Mouse (Mus musculus): Measurements from ENCODE around the gene Nprl2. TPM values are rescaled to one million over a fixed set of nuclear protein-coding genes. Genes with fewer than 3 reads are reported as not detected.
"Not testable (repeated sequence)": the region's sequence is repeated elsewhere in the genome, so short reads cannot be mapped to it uniquely, and the experiment has no call there.

Gene Nprl2
- total RNA-seq, 2 experiments from 2014 or later, result 10.0 to 12.7 TPM

DNA sequence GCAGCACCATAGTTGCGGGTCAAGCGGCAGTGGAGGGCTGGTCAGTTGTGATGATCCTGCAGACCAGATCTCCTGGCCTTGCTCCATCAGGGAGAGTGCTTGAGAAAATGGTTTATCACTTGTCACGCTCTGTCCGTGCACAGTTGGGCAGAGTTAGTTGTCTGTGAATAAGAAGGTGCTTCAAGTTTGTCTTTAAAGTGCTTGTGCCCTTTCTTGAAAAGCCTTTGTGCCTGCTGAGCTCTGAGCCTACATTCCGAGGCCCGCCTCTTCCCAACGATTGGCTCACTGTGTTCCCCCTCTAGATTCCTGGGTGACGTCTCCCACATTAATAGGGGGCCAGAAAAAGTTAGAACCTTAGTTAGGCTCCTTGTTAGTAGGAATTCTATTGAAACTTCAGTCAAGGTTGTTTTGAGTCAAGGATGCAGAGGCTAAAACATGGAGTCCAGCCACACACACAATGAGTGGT lies 9.9 kb downstream of the Nprl2 start:
- no peak for DNase-seq (ENCODE audit: low spot score in 2 of 2)

DNA sequence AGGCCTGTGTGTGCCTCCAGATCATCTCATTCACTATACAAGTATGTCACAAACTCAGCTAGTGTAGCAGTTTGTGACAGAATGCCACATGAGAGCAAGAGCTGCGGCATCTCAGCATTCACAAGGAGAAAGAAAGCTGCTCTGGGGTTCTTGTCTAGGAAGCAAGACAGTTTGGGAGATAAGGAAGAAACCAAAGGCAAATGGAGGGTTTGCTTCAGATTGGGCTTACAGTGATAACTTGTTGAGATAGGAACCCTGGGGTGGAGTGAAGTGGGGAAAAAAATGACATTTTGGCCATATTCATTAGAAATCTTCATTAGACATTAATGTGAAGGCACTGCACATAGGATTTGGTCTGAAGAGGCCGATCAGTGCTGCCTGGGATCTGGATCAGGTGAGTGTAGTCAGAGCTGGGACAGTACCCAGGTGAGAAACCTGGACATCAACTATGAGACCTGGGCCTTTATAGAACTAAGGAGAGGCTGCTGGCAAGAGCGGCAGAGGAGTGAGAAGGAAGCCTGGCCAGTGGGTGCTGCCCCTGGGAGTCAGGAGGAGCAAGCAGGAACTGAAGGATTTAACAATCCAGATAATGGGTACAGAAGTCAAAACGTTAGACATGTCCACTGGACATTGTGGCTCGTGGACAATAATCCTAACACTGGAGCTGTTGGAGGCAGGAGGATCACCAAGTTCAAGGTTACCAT lies 10.8 kb downstream of the Nprl2 start:
- no peak for DNase-seq (ENCODE audit: low spot score in 2 of 2)

DNA sequence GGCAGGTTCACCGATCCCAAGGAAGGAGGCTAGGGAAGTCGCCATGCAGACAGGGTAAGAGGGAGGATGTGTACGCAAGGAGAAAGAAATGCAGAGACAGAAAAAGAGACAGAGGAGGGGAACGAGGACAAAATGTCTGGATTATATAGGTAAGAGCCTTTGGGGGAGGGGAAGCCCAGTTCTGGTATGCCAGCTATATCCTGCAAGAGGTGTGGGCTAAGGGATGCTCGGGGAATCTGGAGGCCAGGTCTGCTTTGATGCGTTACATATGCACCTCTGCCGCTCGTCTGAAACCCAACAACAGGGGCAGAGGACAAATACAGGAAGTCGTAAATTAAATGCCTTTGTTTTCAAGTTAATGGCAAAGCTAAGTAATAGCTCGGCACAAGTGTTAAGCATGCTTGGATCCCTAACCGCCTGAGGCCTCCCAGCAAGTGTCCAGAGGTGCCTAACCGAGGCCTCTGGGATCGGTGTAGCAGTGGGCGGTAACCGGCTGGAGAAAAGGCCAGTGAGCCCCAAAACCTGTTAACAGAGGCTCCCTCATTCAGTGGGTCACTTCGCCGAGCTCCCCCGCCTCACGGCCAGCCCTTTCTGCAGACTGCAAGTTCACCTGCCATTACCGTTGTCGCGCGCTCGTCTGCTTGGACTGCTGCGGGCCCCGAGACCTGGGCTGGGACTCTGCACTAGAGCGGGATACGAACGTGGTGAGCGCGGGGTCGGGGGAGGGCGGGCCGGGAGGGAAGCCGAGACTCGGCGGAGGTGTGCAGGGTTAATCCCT lies 11.7 kb downstream of the Nprl2 start:
- no peak for DNase-seq (ENCODE audit: low spot score in 2 of 2)

DNA sequence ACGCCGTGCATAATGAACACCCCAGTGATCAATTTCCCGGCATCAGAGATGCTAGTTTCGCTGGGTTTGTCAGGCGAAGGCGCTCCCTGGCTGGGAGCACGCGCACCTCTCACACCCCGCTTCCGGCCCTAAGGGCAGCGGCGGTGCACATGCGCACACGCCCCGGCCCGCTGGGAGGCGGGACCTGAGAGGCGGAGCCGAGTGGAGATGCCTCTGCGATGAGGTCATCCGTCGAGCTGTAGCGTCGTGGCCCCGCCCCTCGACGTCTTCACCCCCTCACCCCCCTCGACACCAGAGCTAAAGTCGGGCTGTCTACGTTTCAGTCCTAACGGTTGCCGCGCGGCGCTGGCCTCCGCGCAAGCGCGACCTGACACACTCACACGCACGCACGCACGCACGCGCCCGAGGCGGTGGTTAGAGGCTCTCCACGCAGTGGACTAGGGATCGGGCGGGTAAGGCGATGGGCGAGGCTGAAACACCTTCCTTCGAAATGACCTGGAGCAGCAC lies 12.3 kb downstream of the Nprl2 start:
- DNase-seq (ENCODE audit: low spot score in 2 of 2), result peak; percentile 89 to 95

DNA sequence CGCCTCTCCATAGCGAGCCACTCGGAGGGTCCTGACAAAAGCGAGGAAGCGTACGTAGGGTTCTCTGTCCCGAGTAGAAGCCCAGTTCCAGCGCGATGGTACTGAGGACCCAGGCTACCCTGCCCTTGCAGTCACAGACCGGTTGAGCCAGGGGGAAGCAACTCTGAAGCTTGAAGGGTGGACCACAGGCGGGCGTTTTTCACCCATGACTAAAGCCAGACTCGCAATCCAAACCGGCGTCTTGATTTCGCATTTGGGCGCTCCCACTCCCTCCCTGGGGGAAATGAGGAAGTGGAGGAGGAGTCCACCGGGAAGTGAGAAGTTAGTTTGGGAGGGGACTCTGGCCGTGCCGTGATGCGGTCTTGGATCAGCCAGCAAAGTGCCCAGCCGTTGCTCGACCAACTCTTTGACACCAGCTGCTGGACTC lies 13.0 kb downstream of the Nprl2 start:
- peak in 1 of 2 experiments; percentile 64 for DNase-seq (ENCODE audit: low spot score in 2 of 2)

DNA sequence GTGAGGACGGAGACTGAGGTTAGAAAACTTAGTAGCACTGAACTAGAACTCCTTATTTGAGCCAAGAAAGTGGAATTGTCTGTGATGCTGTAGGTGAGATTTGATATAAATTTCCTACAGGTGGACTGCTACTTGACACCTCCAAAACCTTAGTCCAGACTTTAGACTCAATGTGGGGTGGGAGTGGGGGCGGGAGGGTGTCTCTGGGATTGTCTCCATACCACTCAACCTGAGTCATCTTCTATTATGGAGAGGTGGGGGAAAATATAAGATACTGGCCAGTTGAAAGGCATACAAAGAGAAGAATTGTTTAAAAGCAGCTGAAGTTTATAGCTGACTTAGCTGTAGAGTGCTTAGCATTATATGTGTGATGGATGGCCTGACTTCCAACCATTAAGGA lies 13.7 kb downstream of the Nprl2 start:
- DNase-seq (ENCODE audit: low spot score in 2 of 2), result no peak

DNA sequence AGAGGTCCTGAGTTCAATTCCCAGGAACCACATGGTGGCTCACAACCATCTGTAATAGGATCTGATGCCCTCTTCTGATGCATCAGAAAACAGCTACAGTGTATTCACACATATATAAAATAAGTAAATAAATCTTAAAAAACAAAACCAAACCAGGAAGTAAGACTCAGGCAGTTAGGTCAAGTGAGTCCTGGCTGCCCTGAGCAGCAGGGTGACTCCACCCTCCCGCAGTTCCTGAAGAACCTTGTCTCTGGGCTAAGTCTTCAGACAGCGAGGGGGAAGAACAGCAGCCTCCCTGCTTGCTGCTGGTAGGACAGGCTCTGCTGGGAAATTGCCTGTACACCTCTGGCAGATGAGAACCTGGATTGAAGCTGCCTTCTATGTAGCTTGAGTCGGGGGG lies 14.3 kb downstream of the Nprl2 start:
- no peak for DNase-seq (ENCODE audit: low spot score in 2 of 2)

DNA sequence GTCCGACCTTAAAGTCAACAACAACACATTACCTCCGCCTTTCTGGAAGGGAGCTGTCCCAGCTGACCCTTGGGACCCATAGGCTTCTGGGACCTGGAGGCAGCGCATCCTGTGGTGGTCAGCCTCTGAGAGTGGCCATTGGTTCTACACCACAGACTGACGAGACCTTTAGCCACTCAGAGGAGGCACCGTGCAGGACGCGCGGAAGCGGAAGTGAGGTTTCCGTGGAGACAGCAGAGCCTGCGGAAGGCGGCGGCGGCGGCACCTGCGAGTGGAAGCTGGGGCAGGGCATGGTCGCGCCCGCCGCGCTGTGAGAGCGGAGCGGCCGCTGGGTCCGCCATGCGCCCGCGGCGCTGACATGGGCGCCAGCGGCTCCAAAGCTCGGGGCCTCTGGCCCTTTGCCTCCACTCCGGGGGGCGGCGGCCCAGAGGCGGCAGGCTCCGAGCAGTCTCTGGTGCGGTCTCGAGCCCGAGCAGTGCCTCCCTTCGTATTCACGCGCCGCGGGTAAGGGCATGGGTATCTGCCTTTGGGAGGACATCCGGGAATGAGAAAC lies 21.1 kb downstream of the Nprl2 start, which contains the start of gene Tusc2:
TSS of gene Tusc2 (plus strand) at position 227 of the 553 bp plus-strand sequence.
- peak; percentile 83 to 92 for DNase-seq (ENCODE audit: low spot score in 2 of 2)

DNA sequence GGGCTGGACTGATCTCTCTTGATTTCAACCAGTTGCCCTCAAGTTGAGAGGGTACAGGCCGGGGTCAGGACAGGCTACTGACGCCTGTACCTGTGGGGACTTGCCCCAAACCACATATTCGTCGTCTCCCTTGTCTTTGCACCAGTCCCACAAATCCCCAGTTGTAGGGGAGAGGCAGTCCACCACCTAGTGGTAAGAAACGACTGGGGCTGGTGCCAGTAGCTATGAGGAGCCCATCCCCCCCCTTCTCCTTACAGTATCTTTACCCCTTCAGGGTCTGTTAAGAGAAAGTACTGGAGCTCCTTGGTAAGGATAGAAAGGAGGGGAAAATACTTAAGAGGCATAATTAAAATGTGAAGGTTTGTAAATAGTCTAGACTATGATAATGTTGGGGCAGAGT lies 23.5 kb downstream of the Nprl2 start:
- not testable (repeated sequence) for DNase-seq (ENCODE audit: low spot score in 2 of 2)

DNA sequence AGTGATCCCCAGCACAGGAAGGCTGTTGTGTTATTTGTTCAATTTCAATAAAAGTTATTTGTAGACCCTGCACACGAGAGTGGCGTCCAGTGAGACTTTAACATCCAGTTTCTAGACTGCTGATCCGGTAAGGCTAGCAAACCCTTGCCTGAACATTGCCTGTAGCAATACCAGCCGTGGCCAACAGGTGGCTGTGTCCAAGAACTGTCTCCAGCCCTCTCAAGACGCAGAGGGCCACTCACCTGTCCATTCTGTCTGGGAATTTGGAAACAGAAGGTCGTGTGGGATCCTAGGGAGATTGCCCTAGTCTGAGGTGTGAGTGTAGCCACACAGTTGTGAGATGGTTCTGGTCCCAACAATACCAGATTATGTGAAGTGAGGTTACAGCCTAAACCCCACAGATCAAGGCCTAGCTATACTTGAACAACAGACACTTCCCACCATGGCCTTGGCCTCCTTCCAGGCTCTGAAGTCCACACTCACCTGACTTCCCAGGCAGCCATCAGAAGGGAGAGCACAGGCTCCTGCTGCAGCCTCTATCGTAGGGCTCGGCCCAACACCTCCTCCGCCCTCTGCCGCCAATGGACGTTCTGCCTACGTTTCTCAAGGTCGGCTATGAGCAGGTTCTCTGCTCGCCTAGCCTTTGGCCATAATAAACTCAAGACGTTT lies 24.1 kb downstream of the Nprl2 start:
- peak in 1 of 2 experiments; percentile 79 for DNase-seq (ENCODE audit: low spot score in 2 of 2)

DNA sequence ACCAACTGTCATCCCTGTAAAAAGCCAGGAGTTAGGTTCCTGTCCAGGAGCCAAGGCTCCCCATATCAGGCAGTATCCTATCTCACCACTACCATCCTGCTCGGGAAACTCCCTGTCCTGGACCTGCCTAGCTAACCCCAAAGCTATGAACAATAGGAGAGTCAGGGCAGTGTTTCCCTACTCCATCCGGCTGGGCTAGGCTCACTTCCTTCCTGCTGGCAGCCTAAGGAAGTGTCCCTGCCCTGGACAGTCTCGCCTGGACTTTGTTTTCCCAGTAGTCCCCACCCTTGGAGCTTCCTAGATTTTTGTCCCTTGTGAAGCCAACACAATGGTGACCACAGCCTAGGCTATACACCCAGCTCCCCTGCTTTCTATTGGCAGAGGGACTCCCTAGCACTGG lies 24.8 kb downstream of the Nprl2 start:
- no peak for DNase-seq (ENCODE audit: low spot score in 2 of 2)

DNA sequence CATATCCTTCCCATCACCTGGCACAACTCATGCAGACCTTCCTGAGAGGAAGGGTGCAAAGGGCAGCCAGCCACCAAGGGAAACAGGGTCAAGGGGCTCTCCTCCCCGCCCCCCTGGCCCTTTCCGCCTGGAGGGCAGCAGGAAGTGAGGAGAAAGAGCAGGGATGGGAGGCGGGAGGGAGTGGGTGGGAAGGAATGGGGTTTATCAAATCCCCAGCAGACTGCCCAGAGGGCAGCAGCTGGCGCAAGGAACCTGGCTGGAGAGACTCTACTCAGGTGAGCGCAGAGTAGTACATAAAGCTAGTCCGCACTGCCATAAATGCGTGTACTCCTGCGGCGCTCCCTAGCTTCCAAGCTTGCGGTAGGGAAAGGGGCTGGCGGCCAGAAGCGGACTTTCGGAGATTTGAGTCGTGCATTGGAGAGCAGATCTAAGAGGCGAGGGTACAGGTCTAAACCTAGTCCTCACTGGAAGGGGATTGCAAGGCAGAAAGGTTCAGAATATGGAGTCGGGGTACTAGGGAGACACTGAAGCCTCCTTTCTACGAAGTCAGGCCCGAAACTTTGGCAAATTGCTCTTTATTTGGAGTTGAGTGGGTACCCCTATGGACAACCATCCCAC lies 25.8 kb downstream of the Nprl2 start, which contains the start of gene Hyal2:
TSS of gene Hyal2 (plus strand) at position 244 of the 618 bp plus-strand sequence.
- DNase-seq (ENCODE audit: low spot score in 2 of 2), result no peak

DNA sequence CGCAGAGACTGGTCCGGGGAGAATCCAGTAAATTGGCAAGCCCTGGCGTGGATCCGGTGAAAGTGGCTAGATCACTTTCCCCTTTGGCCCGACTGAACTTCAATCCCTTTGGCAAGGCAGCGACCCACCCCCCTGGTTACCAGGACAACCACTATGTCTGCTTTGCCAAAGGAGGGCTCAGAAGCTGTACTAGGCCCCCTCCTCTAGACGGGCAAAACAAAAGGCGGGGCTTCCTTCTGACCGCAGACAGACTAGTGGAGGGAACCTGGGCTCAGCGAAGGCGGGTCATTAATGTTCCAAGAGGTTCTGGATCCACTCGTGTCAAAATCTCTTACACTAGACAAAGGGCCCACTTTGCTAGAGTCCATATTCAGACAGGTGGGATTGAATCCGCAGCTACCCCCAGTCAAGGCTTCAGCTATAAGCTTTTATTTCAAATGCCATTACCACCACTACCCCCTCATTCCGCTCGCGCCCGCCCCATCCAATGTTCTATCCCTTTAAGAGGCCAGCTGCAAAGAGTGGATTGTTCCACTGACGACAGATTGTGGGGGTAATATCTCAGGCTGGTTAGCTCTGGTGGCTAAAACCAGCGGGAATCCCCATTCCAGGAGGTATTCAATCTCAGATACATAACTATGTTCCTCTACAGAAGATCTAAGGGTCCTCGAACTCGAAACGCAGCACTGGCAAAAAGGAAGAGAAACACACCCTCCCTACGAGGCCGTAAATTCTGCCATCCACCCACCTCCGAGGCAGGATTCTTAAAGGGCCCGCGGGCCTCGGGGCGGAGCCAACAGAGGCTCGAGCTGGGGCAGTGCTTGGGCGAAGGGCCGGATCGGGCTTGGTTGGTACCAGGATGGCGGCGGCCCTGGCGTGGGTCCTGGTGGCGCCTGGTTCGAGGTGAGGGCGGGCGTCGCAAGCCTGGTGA lies 26.6 kb downstream of the Nprl2 start:
- peak; percentile 68 to 85 for DNase-seq (ENCODE audit: low spot score in 2 of 2)

DNA sequence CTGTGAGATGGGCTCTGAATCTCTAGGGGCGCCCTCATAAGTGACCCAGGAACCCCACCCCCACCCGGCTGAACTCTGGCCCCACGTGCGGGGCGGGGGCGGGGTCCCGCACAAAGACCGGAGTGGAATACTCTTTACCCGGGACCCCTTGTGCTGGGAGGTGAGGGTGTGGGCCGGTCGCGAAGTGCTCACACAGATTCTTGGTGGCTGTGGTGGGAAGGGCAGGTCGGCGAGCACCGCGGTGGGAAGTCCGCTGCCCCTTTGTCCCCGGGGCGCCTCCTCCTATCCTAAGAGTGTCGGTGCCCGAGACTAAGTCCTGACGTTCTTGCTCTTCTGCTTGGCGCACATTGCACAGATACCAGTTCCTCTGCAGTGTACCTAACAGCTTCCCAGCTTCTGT lies 27.2 kb downstream of the Nprl2 start:
- no peak for DNase-seq (ENCODE audit: low spot score in 2 of 2)

DNA sequence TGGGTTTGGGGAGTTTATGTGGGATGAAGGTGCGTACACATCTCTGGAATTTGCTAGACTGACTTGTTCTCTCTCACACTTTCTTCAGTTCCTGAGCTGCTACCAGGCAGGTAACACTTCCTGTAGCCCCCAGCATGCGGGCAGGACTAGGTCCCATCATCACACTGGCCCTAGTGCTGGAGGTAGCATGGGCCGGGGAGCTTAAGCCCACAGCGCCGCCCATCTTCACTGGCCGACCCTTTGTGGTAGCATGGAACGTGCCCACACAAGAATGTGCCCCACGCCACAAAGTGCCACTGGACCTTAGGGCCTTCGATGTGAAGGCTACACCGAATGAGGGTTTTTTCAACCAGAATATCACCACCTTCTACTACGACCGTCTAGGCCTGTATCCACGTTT lies 28.0 kb downstream of the Nprl2 start:
- DNase-seq (ENCODE audit: low spot score in 2 of 2), result no peak

DNA sequence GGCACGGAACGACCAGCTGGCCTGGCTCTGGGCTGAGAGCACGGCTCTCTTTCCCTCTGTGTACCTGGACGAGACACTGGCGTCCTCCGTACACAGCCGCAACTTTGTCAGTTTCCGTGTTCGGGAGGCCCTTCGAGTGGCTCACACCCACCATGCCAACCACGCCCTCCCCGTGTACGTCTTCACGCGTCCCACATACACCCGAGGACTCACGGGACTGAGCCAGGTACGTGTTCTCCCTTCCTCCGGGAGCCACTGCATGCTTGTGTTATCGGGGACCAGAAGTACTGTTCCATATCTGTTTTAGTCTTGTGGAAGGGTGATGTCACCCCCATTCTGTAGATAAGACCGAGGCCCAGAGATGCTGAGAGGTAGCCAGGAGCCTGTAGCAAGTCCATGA lies 28.8 kb downstream of the Nprl2 start:
- DNase-seq (ENCODE audit: low spot score in 2 of 2), result no peak

DNA sequence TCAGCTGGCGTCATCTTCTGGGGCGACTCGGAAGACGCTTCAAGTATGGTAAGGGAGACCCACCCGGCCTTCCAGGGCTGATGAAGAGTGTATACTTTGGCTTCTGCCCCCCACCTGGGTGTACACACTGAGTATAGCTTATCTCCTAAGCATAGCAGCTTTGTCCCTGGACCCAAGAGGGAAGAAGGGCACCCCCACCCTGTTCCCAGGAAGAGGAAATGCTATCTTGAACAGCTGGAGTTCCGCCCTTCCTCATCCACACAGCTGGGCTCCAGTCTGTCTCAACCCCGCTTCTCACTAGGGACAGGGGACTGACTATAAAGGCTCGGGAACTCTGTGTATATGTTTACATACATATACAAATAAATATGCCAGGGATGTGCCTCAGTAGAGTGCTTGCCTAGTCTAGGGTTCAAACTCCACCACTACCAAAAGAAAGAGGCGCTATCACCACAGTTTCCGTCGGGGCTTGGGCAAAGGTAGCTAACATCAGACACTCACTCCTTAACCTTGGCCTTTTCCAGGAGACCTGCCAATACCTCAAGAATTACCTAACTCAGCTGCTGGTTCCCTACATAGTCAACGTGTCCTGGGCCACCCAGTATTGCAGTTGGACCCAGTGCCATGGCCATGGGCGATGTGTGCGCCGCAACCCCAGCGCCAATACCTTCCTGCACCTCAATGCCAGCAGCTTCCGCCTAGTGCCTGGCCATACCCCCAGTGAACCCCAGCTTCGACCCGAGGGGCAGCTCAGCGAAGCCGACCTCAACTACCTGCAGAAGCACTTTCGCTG lies 29.7 kb downstream of the Nprl2 start:
- no peak for DNase-seq (ENCODE audit: low spot score in 2 of 2)

DNA sequence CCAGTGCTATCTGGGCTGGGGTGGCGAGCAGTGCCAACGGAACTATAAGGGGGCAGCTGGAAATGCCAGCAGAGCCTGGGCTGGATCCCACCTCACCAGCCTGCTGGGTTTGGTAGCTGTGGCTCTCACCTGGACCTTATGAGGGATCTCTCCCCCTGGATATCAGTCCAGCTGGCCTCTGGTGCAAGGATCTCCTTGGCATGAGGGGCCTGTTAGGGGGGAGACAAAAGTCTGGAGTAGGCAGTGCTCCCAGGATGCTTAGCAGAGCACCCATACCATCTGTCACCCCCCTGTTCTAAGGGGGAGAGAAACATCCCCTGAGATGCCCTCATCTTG lies 30.3 kb downstream of the Nprl2 start:
- DNase-seq (ENCODE audit: low spot score in 2 of 2), result no peak

DNA sequence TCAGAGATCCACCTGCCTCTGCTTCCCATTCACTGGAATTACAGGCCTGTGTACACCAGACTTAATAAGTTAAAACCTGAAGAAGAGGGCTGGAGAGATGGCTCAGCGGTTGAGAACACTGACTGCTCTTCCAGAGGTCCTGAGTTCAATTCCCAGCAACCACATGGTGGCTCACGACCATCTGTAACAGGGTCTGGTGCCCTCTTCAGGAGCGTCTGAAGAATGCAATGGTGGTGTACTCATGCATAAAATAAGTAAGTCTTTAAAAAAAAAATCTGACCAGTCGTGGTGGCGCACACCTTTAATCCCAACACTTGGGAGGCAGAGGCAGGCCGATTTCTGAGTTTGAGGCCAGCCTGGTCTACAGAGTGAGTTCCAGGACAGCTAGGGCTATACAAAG lies 31.7 kb downstream of the Nprl2 start:
- not testable (repeated sequence) for DNase-seq (ENCODE audit: low spot score in 2 of 2)

All from gastrocnemius, postnatal 4 days (tissue).